Mouse (Mus musculus): ENCODE measurements at regions not wholly inside any gene's neighbourhood (a gene's known extent, or its start where the extent isn't known, plus 50 kb on each side); places are given as distances from the start of the nearest gene placed in this dataset.
A peak's percentile ranks its signal among the peaks of the same experiment; 100 is the strongest.
"Not testable (repeated sequence)": the region's sequence is repeated elsewhere in the genome, so short reads cannot be mapped to it uniquely, and the experiment has no call there.

GRCm38 (mm10) chr13:61805300-61805699, 235.4 kb upstream of the Cts3 start:
- DNase-seq (ENCODE audit: low spot score), result not testable (repeated sequence)

- DNase-seq (ENCODE audit: low spot score), result peak; percentile 37
These were observed 234.4 kb upstream of the Cts3 start for GRCm38 (mm10) chr13:61804168-61804874.

- DNase-seq (ENCODE audit: low spot score), result not testable (repeated sequence)
These were observed 233.8 kb upstream of the Cts3 start for GRCm38 (mm10) chr13:61803763-61804162.

GRCm38 (mm10) chr13:61763457-61763856, 193.5 kb upstream of the Cts3 start:
- not testable (repeated sequence) for DNase-seq (ENCODE audit: low spot score)

Measured in ovary, postnatal 36 days (tissue).